Mouse (Mus musculus) gastrocnemius, adult 2 months (tissue): ENCODE results near the gene Psors1c2. TPM values are rescaled to one million over a fixed set of nuclear protein-coding genes. Genes with fewer than 3 reads are reported as not detected.

ENCODE experiments used
- DNase-seq: peaks from one replicate; pipeline ENCODE4 v3.0.0; 2022
- H3K27ac ChIP-seq: fragments of 200-600 bp; 2 replicates; pipeline ENCODE4 v1.8.1; 2022; ENCODE audit warnings: mild to moderate bottlenecking
- H3K4me3 ChIP-seq: fragments of 200-600 bp; 2 replicates; pipeline ENCODE4 v1.8.1; 2022; ENCODE audit warnings: mild to moderate bottlenecking, moderate library complexity
- CTCF ChIP-seq: fragments of 200-600 bp; IDR thresholded peaks from 2 replicates; pipeline ENCODE4 v1.8.1; 2022; ENCODE audit warnings: antibody characterized with exemption, mild to moderate bottlenecking, moderate library complexity
- intact Hi-C: fragments of 180-260 bp; cut with DNase I; formaldehyde crosslinking; loops from one replicate; pipeline ENCODE4 v1.15.1; 2025
- total RNA-seq, 2 experiments: library from RNA; stranded (reverse); gene quantifications; 2 replicates each; pipeline ENCODE4 v1.2.3; 2021

Psors1c2 gene
- total RNA-seq, 2 experiments from 2014 or later, result not detected

- H3K27ac ChIP-seq, result no peak overlapping the region
- intact Hi-C loops, result no loop called here
- H3K4me3 ChIP-seq, result no peak overlapping the region
- peak; percentile 53 for TF ChIP-seq CTCF
- no peak for DNase-seq
These were observed 49.9 kb downstream of the Psors1c2 start for GRCm38 (mm10) chr17:35582900-35583299.

Other genes starting within 250 kb of the Psors1c2 start
- under 1 TPM; 0.25 to 0.36 TPM for gene H2-Q1, start 212.8 kb upstream of the Psors1c2 start, total RNA-seq
- under 1 TPM; 0.17 to 0.20 TPM for gene H2-Q2, start 191.0 kb upstream of the Psors1c2 start, total RNA-seq
- gene H2-Q4, start 153.6 kb upstream of the Psors1c2 start, total RNA-seq, result 1 to 10 TPM; 3.1 to 3.5 TPM
- under 1 TPM in 1 of 2 experiments, not detected in 1; 0.18 TPM for gene H2-Q6, start 108.4 kb upstream of the Psors1c2 start, total RNA-seq
- gene H2-Q7, start 94.0 kb upstream of the Psors1c2 start, total RNA-seq, result under 1 TPM; 0.61 to 0.82 TPM
- gene H2-Q10, start 63.1 kb upstream of the Psors1c2 start, total RNA-seq, result under 1 TPM; 0.05 to 0.33 TPM
- not detected for gene Pou5f1, start 27.2 kb upstream of the Psors1c2 start, total RNA-seq
- 1 to 10 TPM in 1 of 2 experiments, under 1 TPM in 1; 0.73 to 1.0 TPM for gene Tcf19, start 16.4 kb upstream of the Psors1c2 start, total RNA-seq
- 1 to 10 TPM; 1.7 TPM for gene Cchcr1, start 16.1 kb upstream of the Psors1c2 start, total RNA-seq
- gene Cdsn, start 18.9 kb downstream of the Psors1c2 start, total RNA-seq, result not detected
- not detected for gene 2300002M23Rik, start 34.2 kb downstream of the Psors1c2 start, total RNA-seq
- gene Sfta2, start 68.3 kb downstream of the Psors1c2 start, total RNA-seq, result not detected
- gene Gm9573, start 93.4 kb downstream of the Psors1c2 start, total RNA-seq, result not detected
- gene Mucl3, start 110.5 kb downstream of the Psors1c2 start, total RNA-seq, result not detected
- 10 to 100 TPM; 12.8 to 16.8 TPM for gene Vars2, start 134.4 kb downstream of the Psors1c2 start, total RNA-seq
- gene Gtf2h4, start 140.5 kb downstream of the Psors1c2 start, total RNA-seq, result 10 to 100 TPM; 18.1 to 24.2 TPM
- 10 to 100 TPM; 13.4 to 15.9 TPM for gene Ddr1, start 171.4 kb downstream of the Psors1c2 start, total RNA-seq